Mouse (Mus musculus) myocyte (in vitro differentiated cells): ENCODE data around the gene Stxbp3.

ENCODE experiments used
- CEBPB ChIP-seq: IDR thresholded peaks from 2 replicates; pipeline ENCODE4 v1.6.1; 2011; ENCODE audit warnings: mild to moderate bottlenecking, moderate library complexity; ENCODE audit not compliant: poor library complexity, insufficient read depth, severe bottlenecking
- E2F4 ChIP-seq: IDR thresholded peaks from one replicate; pipeline ENCODE4 v1.6.1; 2011; ENCODE audit warnings: mild to moderate bottlenecking, control low read depth, moderate library complexity; ENCODE audit not compliant: insufficient read depth
- MAX ChIP-seq: IDR thresholded peaks from one replicate; pipeline ENCODE4 v1.6.1; 2011; ENCODE audit warnings: low read depth, mild to moderate bottlenecking, control low read depth
- MYOD1 ChIP-seq, 3 experiments: IDR thresholded peaks; one replicate each; pipeline ENCODE4 v1.6.1; 2011; ENCODE audit warnings: control low read depth in 2 of 3, low read depth in 2 of 3, mild to moderate bottlenecking in 2 of 3, moderate library complexity in 1 of 3; ENCODE audit not compliant: insufficient read length in 2 of 3, control insufficient read depth in 1 of 3
- MYOG ChIP-seq, 3 experiments: IDR thresholded peaks; one replicate each; pipeline ENCODE4 v1.6.1; 2011; ENCODE audit warnings: control low read depth in 2 of 3, low read depth in 2 of 3, mild to moderate bottlenecking in 2 of 3; ENCODE audit not compliant: insufficient read length in 2 of 3, control insufficient read depth in 1 of 3, insufficient read depth in 1 of 3
- POLR2A ChIP-seq: IDR thresholded peaks from one replicate; pipeline ENCODE4 v1.6.1; 2011; ENCODE audit warnings: low read depth, mild to moderate bottlenecking, control low read depth, moderate library complexity; ENCODE audit not compliant: insufficient read length
- POLR2AphosphoS2 ChIP-seq: IDR thresholded peaks from one replicate; pipeline ENCODE4 v1.6.1; 2011; ENCODE audit warnings: low read depth, control low read depth; ENCODE audit not compliant: insufficient read length
- REST ChIP-seq: IDR thresholded peaks from one replicate; pipeline ENCODE4 v1.6.1; 2011; ENCODE audit warnings: mild to moderate bottlenecking, control low read depth, moderate library complexity; ENCODE audit not compliant: insufficient read depth, insufficient read length
- SRF ChIP-seq: IDR thresholded peaks from one replicate; pipeline ENCODE4 v1.6.1; 2011; ENCODE audit warnings: low read depth; ENCODE audit not compliant: control insufficient read depth, insufficient read length
- TCF12 ChIP-seq: IDR thresholded peaks from one replicate; pipeline ENCODE4 v1.6.1; 2011; ENCODE audit warnings: mild to moderate bottlenecking, control low read depth; ENCODE audit not compliant: poor library complexity, insufficient read depth, severe bottlenecking
- TCF3 ChIP-seq: IDR thresholded peaks from one replicate; pipeline ENCODE4 v1.6.1; 2011; ENCODE audit warnings: low read depth, control low read depth; ENCODE audit not compliant: insufficient read length
- USF1 ChIP-seq: IDR thresholded peaks from one replicate; pipeline ENCODE4 v1.6.1; 2011; ENCODE audit warnings: low read depth, mild to moderate bottlenecking, control low read depth, moderate library complexity

DNA sequence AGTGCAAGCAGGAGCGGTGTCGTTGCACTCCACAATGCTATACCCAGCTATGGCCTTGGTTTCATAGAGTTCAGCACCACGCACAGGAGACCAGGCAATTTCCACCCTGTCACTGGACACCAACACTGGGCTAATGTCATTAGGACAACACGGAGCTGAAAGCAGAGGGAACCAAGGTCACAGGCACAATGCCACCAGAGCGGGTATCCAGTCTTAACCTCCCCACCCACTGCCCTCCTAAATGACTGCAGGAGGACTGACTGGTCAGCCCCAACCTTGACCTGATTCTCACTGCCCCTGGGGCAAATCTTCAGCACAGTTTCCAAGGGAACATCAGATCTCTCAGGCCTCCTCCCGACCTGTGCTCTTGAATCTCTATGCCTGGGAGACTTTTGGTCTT lies 30.3 kb upstream of the Stxbp3 start:
- TF ChIP-seq POLR2AphosphoS2 (no peak), POLR2A (no peak), E2F4 (no peak), TCF12 (no peak), MYOD1 (IDR thresholded peaks at IDR 0.05; ENCODE audit: control insufficient read depth in 1 of 3, insufficient read length in 2 of 3, low read depth in 2 of 3) (no peak), SRF (no peak), USF1 (no peak), CEBPB (no peak), MYOG (IDR thresholded peaks at IDR 0.05; ENCODE audit: control insufficient read depth in 1 of 3, insufficient read depth in 1 of 3, insufficient read length in 2 of 3, low read depth in 2 of 3) (no peak), MAX (no peak), REST (no peak), TCF3 (no peak)
